Mouse (Mus musculus) stomach, postnatal 0 days (tissue): ENCODE measurements around the gene Nxnl1.

Experiments
- CTCF ChIP-seq: IDR thresholded peaks from 2 replicates; pipeline ENCODE4 v1.5.1; 2016; ENCODE audit warnings: antibody characterized with exemption, low read depth, mild to moderate bottlenecking, moderate library complexity
- EP300 ChIP-seq: optimal IDR thresholded peaks from 2 replicates; pipeline ENCODE3; 2016; ENCODE audit warnings: antibody characterized with exemption

- TF ChIP-seq EP300 (no peak), CTCF (no peak)
Measured at GRCm38 (mm10) chr8:71560765-71561164, 5.6 kb downstream of the Nxnl1 start.
